Mouse (Mus musculus) embryonic fibroblast, embryonic 13.5 days (primary cell): ENCODE data around the gene Syngap1. TPM values are rescaled to one million over a fixed set of nuclear protein-coding genes. Genes with fewer than 3 reads are reported as not detected.
A peak's percentile ranks its signal among the peaks of the same experiment; 100 is the strongest.
"Not testable (repeated sequence)": the region's sequence is repeated elsewhere in the genome, so short reads cannot be mapped to it uniquely, and the experiment has no call there.

ENCODE experiments used
- H3K27ac ChIP-seq: 2 replicates; pipeline ENCODE4 v1.5.1; 2012; ENCODE audit warnings: low read length, control low read depth, inconsistent platforms; ENCODE audit not compliant: insufficient read depth
- H3K4me1 ChIP-seq: 2 replicates; pipeline ENCODE4 v1.6.1; 2011; ENCODE audit warnings: low read length; ENCODE audit not compliant: control insufficient read depth, insufficient read depth
- H3K4me3 ChIP-seq: 2 replicates; pipeline ENCODE4 v1.5.1; 2011; ENCODE audit warnings: mild to moderate bottlenecking, control low read depth, low read length; ENCODE audit not compliant: insufficient read depth
- CTCF ChIP-seq: IDR thresholded peaks from 2 replicates; pipeline ENCODE4 v1.5.1; 2011; ENCODE audit warnings: mild to moderate bottlenecking, control low read depth, low read length, moderate library complexity, borderline replicate concordance; ENCODE audit not compliant: insufficient read depth
- POLR2A ChIP-seq: IDR thresholded peaks from 2 replicates; pipeline ENCODE4 v1.6.1; 2011; ENCODE audit warnings: low read depth, mild to moderate bottlenecking, control low read depth, low read length, moderate library complexity
- polyA plus RNA-seq: library from polyadenylated mRNA; stranded (reverse); fragments of >200 nt; gene quantifications from 2 replicates; pipeline ENCODE4 v1.2.4, GENCODE M21; 2011; ENCODE audit warnings: low read depth; ENCODE audit not compliant: missing spikeins, insufficient read length

The Syngap1 gene
- 52.2 and 58.4 TPM in 2 replicates for polyA plus RNA-seq

GRCm38 (mm10) chr17:26941031-26941789 lies at the start of gene Syngap1:
Gene Syngap1 (plus strand): TSS chr17:26941253.
- Histone ChIP-seq H3K27ac (peak within 1 kb of the TSS; percentile 85), H3K4me1 (peaks cover 6% of the 10 kb centered on the region; the same call in 1 of the 2 replicates), H3K4me3 (peak within 1 kb of the TSS; percentile 51)
- peak; percentile 49; the same call in 1 of the 2 replicates for TF ChIP-seq POLR2A
- TF ChIP-seq CTCF: no peak

GRCm38 (mm10) chr17:26892635-26893375 lies 48.2 kb upstream of the Syngap1 start:
- Histone ChIP-seq H3K27ac (no peak overlapping the region), H3K4me3 (no peak overlapping the region)
- TF ChIP-seq CTCF (no peak), POLR2A (no peak)

GRCm38 (mm10) chr17:26893492-26893891 lies 47.6 kb upstream of the Syngap1 start:
- TF ChIP-seq POLR2A (no peak), CTCF (no peak)
- no peak overlapping the region for H3K27ac ChIP-seq
- H3K4me1 ChIP-seq: peaks cover 6% of the 10 kb centered on the region; the same call in 1 of the 2 replicates
- no peak overlapping the region for H3K4me3 ChIP-seq

More at GRCm38 (mm10) chr17:26892635-26893375, 48.2 kb upstream of the Syngap1 start:
- peaks cover 8% of the 10 kb centered on the region; the same call in 1 of the 2 replicates for H3K4me1 ChIP-seq

- H3K27ac ChIP-seq: no peak overlapping the region
- peaks cover 6% of the 10 kb centered on the region; the same call in 1 of the 2 replicates for H3K4me1 ChIP-seq
- TF ChIP-seq POLR2A (no peak), CTCF (no peak)
- no peak overlapping the region for H3K4me3 ChIP-seq
Observed at GRCm38 (mm10) chr17:26894342-26894741, 46.7 kb upstream of the Syngap1 start.

- H3K4me1 ChIP-seq: peaks cover 6% of the 10 kb centered on the region; the same call in 1 of the 2 replicates
- H3K27ac ChIP-seq: no peak overlapping the region
- TF ChIP-seq POLR2A (no peak), CTCF (peak; percentile 45; the same call in 1 of the 2 replicates)
- no peak overlapping the region for H3K4me3 ChIP-seq
Observed at GRCm38 (mm10) chr17:26895578-26895977, 45.5 kb upstream of the Syngap1 start.

- no peaks in the 10 kb centered on the region for H3K4me1 ChIP-seq
- H3K4me3 ChIP-seq: no peak overlapping the region
- no peak overlapping the region for H3K27ac ChIP-seq
- TF ChIP-seq POLR2A: no peak
- TF ChIP-seq CTCF: no peak
Observed at GRCm38 (mm10) chr17:26900916-26901315, 40.1 kb upstream of the Syngap1 start.

GRCm38 (mm10) chr17:26904320-26904719 lies 36.7 kb upstream of the Syngap1 start:
- Histone ChIP-seq H3K4me3 (no peak overlapping the region), H3K27ac (no peak overlapping the region), H3K4me1 (no peaks in the 10 kb centered on the region)
- TF ChIP-seq POLR2A (no peak), CTCF (no peak)

- H3K27ac ChIP-seq, H3K4me3 ChIP-seq, H3K4me1 ChIP-seq: not testable (repeated sequence)
Observed at GRCm38 (mm10) chr17:26907506-26907905, 33.5 kb upstream of the Syngap1 start.

- H3K4me1 ChIP-seq: no peaks in the 10 kb centered on the region
- no peak for TF ChIP-seq CTCF
- no peak for TF ChIP-seq POLR2A
Observed at GRCm38 (mm10) chr17:26915248-26915647, 25.8 kb upstream of the Syngap1 start.

More at GRCm38 (mm10) chr17:26915248-26915647, 25.8 kb upstream of the Syngap1 start:
- H3K27ac ChIP-seq: no peak overlapping the region
- no peak overlapping the region for H3K4me3 ChIP-seq
